Mouse (Mus musculus): ENCODE measurements around the gene Gm14137.

DNA sequence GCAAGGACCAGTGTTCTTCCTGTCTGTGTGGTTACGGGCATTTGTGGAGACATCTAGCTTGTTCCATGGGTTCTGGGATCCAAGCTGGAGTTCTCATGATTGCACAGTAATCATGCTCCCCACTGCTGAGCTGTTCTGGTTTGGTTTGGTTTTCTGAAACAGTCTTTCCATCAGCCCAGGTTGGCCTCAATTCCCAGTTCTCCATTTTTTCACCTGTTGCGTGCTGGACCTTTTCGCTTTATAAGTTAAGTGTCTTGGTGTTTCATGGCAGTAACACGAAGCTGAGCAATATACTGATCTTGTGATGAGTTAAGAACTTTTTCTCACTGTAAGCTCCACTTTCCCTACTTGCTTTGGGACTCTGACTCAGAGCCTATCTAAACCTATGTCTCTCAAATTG is 10.3 kb upstream of the Gm14137 start:
- no peak for TF ChIP-seq CTCF (IDR thresholded peaks at IDR 0.05; ENCODE audit: borderline replicate concordance, insufficient read depth, low read depth, low read length)
- TF ChIP-seq POLR2A (IDR thresholded peaks at IDR 0.05; ENCODE audit: borderline replicate concordance, insufficient read depth, low read length): no peak
